8 mouse cellular contexts compared by ENCODE assay signal in genomic region chr8:69903063-69903542, GRCm38 (mm10). TPM values are rescaled to one million over a fixed set of nuclear protein-coding genes. Genes with fewer than 3 reads are reported as not detected.
DNase-seq lines count a peak whose midpoint lies in the region; ATAC-seq and TF ChIP-seq lines count a peak whose summit lies in the region.

No protein-coding gene starts in this region.

- no peak for TF ChIP-seq CTCF in liver, embryonic 14.5 days (IDR thresholded peaks at IDR 0.05; ENCODE audit: low read depth)

- H3K9ac ChIP-seq in heart, embryonic 15.5 days, result peak overlapping the region; percentile 70
- H3K9ac ChIP-seq in liver, embryonic 14.5 days (replicated peaks), result peak overlapping the region; percentile 96
- peak overlapping the region; percentile 72 for H3K9ac ChIP-seq in neural tube, embryonic 11.5 days (ENCODE audit: low read length)

- H3K36me3 ChIP-seq in forebrain, embryonic 10.5 days (replicated peaks), result peaks cover 31% of the 10 kb centered on the region
- H3K36me3 ChIP-seq in heart, embryonic 15.5 days, result peaks cover 8% of the 10 kb centered on the region
- H3K36me3 ChIP-seq in liver, embryonic 14.5 days (replicated peaks; ENCODE audit: control insufficient read depth, insufficient read depth, low read depth), result no peaks in the 10 kb centered on the region; the same call in 1 of the 2 replicates
- H3K36me3 ChIP-seq in neural tube, embryonic 11.5 days (ENCODE audit: control insufficient read depth, insufficient read depth, low read length), result no peaks in the 10 kb centered on the region

- WGBS in forebrain, embryonic 10.5 days, result under 1% methylated on average over 45 of the region's 45 CpGs
- under 1% methylated on average over 45 of the region's 45 CpGs for WGBS in heart, embryonic 15.5 days
- under 1% methylated on average over 44 of the region's 45 CpGs for WGBS in liver, embryonic 14.5 days (ENCODE audit: insufficient replicate concordance)
- under 1% methylated on average over 45 of the region's 45 CpGs for WGBS in neural tube, embryonic 11.5 days

- H3K4me2 ChIP-seq in heart, embryonic 15.5 days, result peak overlapping the region; percentile 90
- peak overlapping the region; percentile 100 for H3K4me2 ChIP-seq in liver, embryonic 14.5 days (ENCODE audit: low read depth)
- peak overlapping the region; percentile 90 for H3K4me2 ChIP-seq in neural tube, embryonic 11.5 days (ENCODE audit: low read depth)

- peak overlapping the region; percentile 81 for H3K4me3 ChIP-seq in forebrain, embryonic 10.5 days
- H3K4me3 ChIP-seq in heart, embryonic 15.5 days, result peak overlapping the region; percentile 79
- peak overlapping the region; percentile 77 to 97 for H3K4me3 ChIP-seq in liver, embryonic 14.5 days (ENCODE audit: insufficient read depth in 1 of 2, low read depth in 2 of 2, low read length in 2 of 2)
- H3K4me3 ChIP-seq in neural tube, embryonic 11.5 days (ENCODE audit: low read depth, low read length), result peak overlapping the region; percentile 71

- peak; percentile 99 for DNase-seq in c-Kit-positive CD71-negative TER-119-negative erythroid progenitor cells, embryonic 14.5 days (ENCODE audit: low read depth)
- peak; percentile 100 for DNase-seq in forebrain, embryonic 10.5 days (ENCODE audit: extremely low spot score, low spot score)
- peak; percentile 99 for DNase-seq in kidney, postnatal 25 days
- DNase-seq in liver, embryonic 14.5 days (ENCODE audit: low read depth in 3 of 3, low spot score in 3 of 3), result peak; percentile 98 to 99 (median 98)
- peak; percentile 99 for DNase-seq in neural tube, embryonic 11.5 days (ENCODE audit: low spot score)
- DNase-seq in telencephalon, adult 2 months (ENCODE audit: low read depth, low spot score), result peak; percentile 99

- peak; percentile 56 for TF ChIP-seq EP300 in liver, embryonic 14.5 days (IDR thresholded peaks at IDR 0.05; ENCODE audit: low read depth)

- peak overlapping the region; percentile 97 for H3K27ac ChIP-seq in forebrain, embryonic 10.5 days
- peak overlapping the region; percentile 93 for H3K27ac ChIP-seq in heart, embryonic 15.5 days
- H3K27ac ChIP-seq in liver, embryonic 14.5 days, result peak overlapping the region; percentile 95
- H3K27ac ChIP-seq in neural tube, embryonic 11.5 days (ENCODE audit: low read depth, low read length), result peak overlapping the region; percentile 72; the same call in 1 of the 2 replicates

- H3K27me3 ChIP-seq in forebrain, embryonic 10.5 days (ENCODE audit: poor library complexity, severe bottlenecking), result no peaks in the 10 kb centered on the region
- no peaks in the 10 kb centered on the region for H3K27me3 ChIP-seq in heart, embryonic 15.5 days
- H3K27me3 ChIP-seq in liver, embryonic 14.5 days (ENCODE audit: control insufficient read depth, insufficient read depth, low read length), result no peaks in the 10 kb centered on the region
- no peaks in the 10 kb centered on the region for H3K27me3 ChIP-seq in neural tube, embryonic 11.5 days (ENCODE audit: control insufficient read depth, insufficient read depth, low read length)

- peak; percentile 69 for ATAC-seq in CD4-positive, CD25-positive, alpha-beta regulatory T cell, adult 4 months
- ATAC-seq in heart, embryonic 15.5 days (replicated peaks; ENCODE audit: insufficient number of reproducible peaks, insufficient read depth, low FRiP score, low read depth), result peak; percentile 87
- peak; percentile 84 for ATAC-seq in liver, embryonic 14.5 days (ENCODE audit: insufficient read depth)
- peak; percentile 82 for ATAC-seq in neural tube, embryonic 11.5 days (ENCODE audit: insufficient read depth, low FRiP score, low TSS enrichment)

- H3K4me1 ChIP-seq in forebrain, embryonic 10.5 days, result peaks cover 58% of the 10 kb centered on the region
- H3K4me1 ChIP-seq in heart, embryonic 15.5 days (replicated peaks), result peaks cover 50% of the 10 kb centered on the region
- peaks cover 10 to 14% of the 10 kb centered on the region in 2 experiments for H3K4me1 ChIP-seq in liver, embryonic 14.5 days (replicated peaks; ENCODE audit: control insufficient read depth in 2 of 2, insufficient read depth in 2 of 2, low read length in 1 of 2)
- H3K4me1 ChIP-seq in neural tube, embryonic 11.5 days (ENCODE audit: control insufficient read depth, insufficient read depth, low read length), result peaks cover 23% of the 10 kb centered on the region

- H3K9me3 ChIP-seq in forebrain, embryonic 10.5 days, result no peaks in the 10 kb centered on the region
- no peaks in the 10 kb centered on the region for H3K9me3 ChIP-seq in heart, embryonic 15.5 days (replicated peaks)
- no peaks in the 10 kb centered on the region for H3K9me3 ChIP-seq in liver, embryonic 14.5 days (ENCODE audit: control insufficient read depth, low read length)
- H3K9me3 ChIP-seq in neural tube, embryonic 11.5 days (ENCODE audit: control insufficient read depth, low read length), result no peaks in the 10 kb centered on the region

RNA-seq across cellular contexts. Expression of gene Yjefn3, which starts 0.6 kb away (rescaled TPM):
- 1 to 10 TPM in 1 of 2 experiments, under 1 TPM in 1; 0.91 to 1.6 TPM for polyA plus RNA-seq in CD4-positive, CD25-positive, alpha-beta regulatory T cell, adult 4 months (2017; shearing (Covaris generic))
- 3.8 and 5.1 TPM in 2 replicates for polyA plus RNA-seq in forebrain, embryonic 10.5 days (2016; fragmentation: Nextera tagmentation; extraction: Ambion mirVana)
- 5.9 and 10.1 TPM in 2 replicates for polyA plus RNA-seq in heart, embryonic 15.5 days (2015; fragmentation: Nextera tagmentation; extraction: Ambion mirVana)
- polyA plus RNA-seq in liver, embryonic 14.5 days (2012; rRNA removed), result 0.30 and 0.36 TPM in 2 replicates
- polyA plus RNA-seq in liver, embryonic 14.5 days (2014; fragmentation: Nextera tagmentation; extraction: Ambion mirVana), result 0.77 and 0.79 TPM in 2 replicates
- 3.7 and 5.0 TPM in 2 replicates for polyA plus RNA-seq in neural tube, embryonic 11.5 days (2014; fragmentation: Nextera tagmentation; extraction: Ambion mirVana)

RNA-seq across cellular contexts. Expression of gene Ndufa13, which starts 0.7 kb away (rescaled TPM):
- polyA plus RNA-seq in CD4-positive, CD25-positive, alpha-beta regulatory T cell, adult 4 months (2017; shearing (Covaris generic)), result 100 to 1,000 TPM; 184 to 253 TPM
- polyA plus RNA-seq in forebrain, embryonic 10.5 days (2016; fragmentation: Nextera tagmentation; extraction: Ambion mirVana), result 165 and 170 TPM in 2 replicates
- polyA plus RNA-seq in heart, embryonic 15.5 days (2015; fragmentation: Nextera tagmentation; extraction: Ambion mirVana), result 316 and 390 TPM in 2 replicates
- 26.2 and 44.8 TPM in 2 replicates for polyA plus RNA-seq in liver, embryonic 14.5 days (2012; rRNA removed)
- polyA plus RNA-seq in liver, embryonic 14.5 days (2014; fragmentation: Nextera tagmentation; extraction: Ambion mirVana), result 109 and 113 TPM in 2 replicates
- 151 and 161 TPM in 2 replicates for polyA plus RNA-seq in neural tube, embryonic 11.5 days (2014; fragmentation: Nextera tagmentation; extraction: Ambion mirVana)

RNA-seq across cellular contexts. Expression of gene Tssk6, which starts 1.1 kb away (rescaled TPM):
- under 1 TPM in 1 of 2 experiments, not detected in 1; 0.24 TPM for polyA plus RNA-seq in CD4-positive, CD25-positive, alpha-beta regulatory T cell, adult 4 months (2017; shearing (Covaris generic))
- polyA plus RNA-seq in forebrain, embryonic 10.5 days (2016; fragmentation: Nextera tagmentation; extraction: Ambion mirVana), result 5.1 and 5.3 TPM in 2 replicates
- polyA plus RNA-seq in heart, embryonic 15.5 days (2015; fragmentation: Nextera tagmentation; extraction: Ambion mirVana), result 1.5 and 1.8 TPM in 2 replicates
- 0.41 and 0.50 TPM in 2 replicates for polyA plus RNA-seq in liver, embryonic 14.5 days (2012; rRNA removed)
- polyA plus RNA-seq in liver, embryonic 14.5 days (2014; fragmentation: Nextera tagmentation; extraction: Ambion mirVana), result 1.7 and 1.9 TPM in 2 replicates
- 4.1 and 4.8 TPM in 2 replicates for polyA plus RNA-seq in neural tube, embryonic 11.5 days (2014; fragmentation: Nextera tagmentation; extraction: Ambion mirVana)

RNA-seq across cellular contexts. Expression of gene Cilp2, which starts 15.6 kb away (rescaled TPM):
- polyA plus RNA-seq in CD4-positive, CD25-positive, alpha-beta regulatory T cell, adult 4 months (2017; shearing (Covaris generic)), result not detected
- polyA plus RNA-seq in forebrain, embryonic 10.5 days (2016; fragmentation: Nextera tagmentation; extraction: Ambion mirVana), result 0.36 and 0.53 TPM in 2 replicates
- polyA plus RNA-seq in heart, embryonic 15.5 days (2015; fragmentation: Nextera tagmentation; extraction: Ambion mirVana), result 0.37 and 0.75 TPM in 2 replicates
- polyA plus RNA-seq in liver, embryonic 14.5 days (2012; rRNA removed), result 0.03 and 0.04 TPM in 2 replicates
- 0.03 TPM in 1 of 2 replicates, not detected in the other for polyA plus RNA-seq in liver, embryonic 14.5 days (2014; fragmentation: Nextera tagmentation; extraction: Ambion mirVana)
- 0.47 and 0.86 TPM in 2 replicates for polyA plus RNA-seq in neural tube, embryonic 11.5 days (2014; fragmentation: Nextera tagmentation; extraction: Ambion mirVana)

Comparison
In these comparisons a context has a peak if more than half of its experiments do, and no peak if none do; other contexts are left out.
1. Peak in every context shown above with its lines: DNase-seq, ATAC-seq, H3K4me3 ChIP-seq and H3K27ac ChIP-seq.